Mouse (Mus musculus) bone marrow macrophage, adult 2 months (primary cell): Measurements from ENCODE around the gene E2f6.

Source experiments
- CTCF ChIP-seq: IDR thresholded peaks from 2 replicates; pipeline ENCODE4 v1.5.1; 2012; ENCODE audit warnings: low read depth, mild to moderate bottlenecking, low read length, moderate library complexity
- POLR2A ChIP-seq: IDR thresholded peaks from 2 replicates; pipeline ENCODE4 v1.6.1; 2012; ENCODE audit warnings: mild to moderate bottlenecking, low read depth, low read length, borderline replicate concordance

GRCm38 (mm10) chr12:16884534-16884933 is 73.8 kb downstream of the E2f6 start:
- TF ChIP-seq POLR2A (no peak), CTCF (no peak)
